Mouse (Mus musculus) heart, embryonic 10.5 days (tissue): Measurements from ENCODE around the gene Tenm3. TPM values are rescaled to one million over a fixed set of nuclear protein-coding genes. Genes with fewer than 3 reads are reported as not detected.

ENCODE experiments used
- DNase-seq: peaks from one replicate; pipeline ENCODE4 v3.0.0-alpha.2; 2017; ENCODE audit warnings: low spot score
- H3K27ac ChIP-seq: fragments of 300-500 bp; sonication (generic); 2 replicates; pipeline ENCODE4 v1.5.1; 2016; ENCODE audit warnings: mild to moderate bottlenecking
- H3K27me3 ChIP-seq: fragments of 300-500 bp; sonication (generic); 2 replicates; pipeline ENCODE4 v1.6.1; 2016; ENCODE audit warnings: mild to moderate bottlenecking; ENCODE audit not compliant: poor library complexity, insufficient read depth, severe bottlenecking
- H3K36me3 ChIP-seq: fragments of 300-500 bp; sonication (generic); 2 replicates; pipeline ENCODE4 v1.6.1; 2016; ENCODE audit warnings: mild to moderate bottlenecking, moderate library complexity
- H3K4me1 ChIP-seq: fragments of 300-500 bp; sonication (generic); 2 replicates; pipeline ENCODE4 v1.6.1; 2016; ENCODE audit warnings: mild to moderate bottlenecking
- H3K4me3 ChIP-seq: fragments of 300-500 bp; sonication (generic); 2 replicates; pipeline ENCODE4 v1.5.1; 2016; ENCODE audit warnings: mild to moderate bottlenecking, moderate library complexity
- H3K9me3 ChIP-seq: fragments of 300-500 bp; sonication (generic); 2 replicates; pipeline ENCODE4 v1.6.1; 2016; ENCODE audit warnings: mild to moderate bottlenecking, moderate library complexity
- WGBS: fragments of 180-500 bp; shearing (Covaris S2); methylation state at CpG from one replicate; pipeline ENCODE4 v1.1.7; 2016; 5-methylcytosine and 5-hydroxymethylcytosine counted together
- polyA plus RNA-seq: library from polyadenylated mRNA; unstranded; fragments of >200 nt; fragmentation: Nextera tagmentation; extraction: Ambion mirVana; gene quantifications from 2 replicates; pipeline ENCODE4 v1.2.1, GENCODE M21; 2016

Tenm3 gene
- polyA plus RNA-seq, 1 experiment from 2014 or later = 24.9 TPM

DNA sequence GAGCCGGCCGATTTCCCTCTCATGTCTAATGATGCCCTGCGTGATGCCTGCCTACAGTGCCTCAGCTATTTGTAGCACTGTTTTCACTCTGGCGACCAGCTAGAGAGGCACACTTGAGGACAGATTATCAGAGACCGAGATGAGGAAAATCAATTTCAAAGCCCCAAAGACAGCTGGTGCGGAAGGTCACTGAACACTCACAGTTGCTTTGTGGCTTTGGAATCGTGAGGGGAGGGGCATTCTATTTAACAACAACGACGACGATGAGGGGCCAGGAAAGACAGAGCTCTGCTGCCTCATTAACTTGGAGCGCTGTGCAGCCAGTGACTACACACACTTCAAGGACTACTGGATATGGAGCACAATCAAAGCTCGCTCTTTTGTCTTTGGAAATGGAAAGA, 443.2 kb downstream of the Tenm3 start:
- peak overlapping the region; percentile 37 for H3K4me3 ChIP-seq
- no peaks in the 10 kb centered on the region for H3K9me3 ChIP-seq
- H3K36me3 ChIP-seq = no peaks in the 10 kb centered on the region
- H3K27ac ChIP-seq = peak overlapping the region; percentile 77
- WGBS = 52% methylated on average over 12 of the region's 12 CpGs
- no peaks in the 10 kb centered on the region for H3K27me3 ChIP-seq
- peaks cover 15% of the 10 kb centered on the region for H3K4me1 ChIP-seq
- no peak for DNase-seq

- no peak for DNase-seq
- H3K27ac ChIP-seq = peak overlapping the region; percentile 52; the same call in 1 of the 2 replicates
- no peaks in the 10 kb centered on the region for H3K27me3 ChIP-seq
- no peaks in the 10 kb centered on the region for H3K9me3 ChIP-seq
- no peaks in the 10 kb centered on the region for H3K36me3 ChIP-seq
- 0 out of 2 replicates have a peak, but pooled peaks cover 5% of the 10 kb centered on the region for H3K4me1 ChIP-seq
- no peak overlapping the region for H3K4me3 ChIP-seq
- WGBS = 59% methylated on average over 10 of the region's 10 CpGs
Observed at GRCm38 (mm10) chr8:48385833-48386232, 457.9 kb downstream of the Tenm3 start.

DNA sequence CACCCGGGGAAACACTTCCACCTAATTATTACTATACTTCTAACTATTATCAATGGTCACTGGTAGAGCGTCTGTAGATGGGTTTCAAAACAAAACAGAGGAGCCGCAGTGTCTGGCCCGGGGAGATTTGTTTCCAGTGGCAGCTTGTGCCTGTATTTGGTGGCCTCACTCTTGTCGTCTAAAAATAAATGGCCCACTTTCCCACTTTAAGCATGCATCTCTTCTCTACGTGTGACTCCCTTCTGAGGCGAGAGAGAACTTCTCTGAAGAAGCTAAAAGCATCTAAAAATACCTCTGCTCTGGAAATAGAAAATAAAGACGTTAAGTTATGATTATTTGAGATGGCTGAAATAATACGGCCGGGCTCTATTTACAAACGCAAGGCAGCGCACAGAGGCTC, 463.7 kb downstream of the Tenm3 start:
- Histone ChIP-seq H3K36me3 (no peaks in the 10 kb centered on the region), H3K27ac (peak overlapping the region; percentile 86), H3K4me3 (peak overlapping the region; percentile 15; the same call in 1 of the 2 replicates), H3K27me3 (no peaks in the 10 kb centered on the region), H3K4me1 (peaks cover 32% of the 10 kb centered on the region), H3K9me3 (no peaks in the 10 kb centered on the region)
- DNase-seq = no peak
- 38% methylated on average over 12 of the region's 12 CpGs for WGBS

DNA sequence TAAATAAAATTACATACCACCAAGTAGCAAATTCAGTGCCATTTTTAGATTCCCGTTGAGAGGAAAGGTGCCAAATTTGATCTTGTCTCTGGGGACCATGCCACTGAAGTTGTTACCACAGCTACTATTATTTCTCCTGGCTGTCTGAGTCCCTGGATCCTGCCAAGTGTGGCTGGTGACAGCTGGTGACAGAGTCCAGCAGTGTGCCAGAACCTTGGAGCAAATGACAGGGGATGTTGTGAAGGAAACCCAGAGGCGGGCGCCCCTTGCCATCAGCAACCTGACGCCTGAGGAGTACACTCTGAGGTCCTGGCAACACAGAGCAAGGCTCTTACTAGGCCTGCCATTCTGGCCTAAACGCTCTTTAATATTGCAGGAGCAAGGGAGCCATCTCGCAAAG, 467.0 kb downstream of the Tenm3 start:
- 34% methylated on average over 6 of the region's 6 CpGs for WGBS
- DNase-seq = peak; percentile 86
- H3K27ac ChIP-seq = peak overlapping the region; percentile 53

DNA sequence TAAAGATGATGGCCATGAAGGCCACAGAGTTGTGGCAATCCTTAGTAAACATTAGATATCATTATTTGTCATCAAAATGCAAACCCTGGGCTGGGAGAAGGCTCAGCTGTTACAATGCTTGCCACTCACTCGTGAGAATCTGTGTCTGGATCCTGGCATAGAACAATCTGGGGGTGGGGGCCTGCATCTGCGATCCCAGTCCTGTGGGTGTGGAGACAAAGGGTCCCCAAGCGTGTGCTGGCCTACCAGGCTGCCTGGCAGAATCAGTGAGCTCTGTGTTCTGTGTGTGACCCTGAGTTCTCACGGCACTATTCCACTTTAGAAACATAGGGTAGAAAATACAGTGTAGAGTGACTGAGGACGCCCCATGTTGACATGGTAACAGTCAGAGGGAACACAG, 468.6 kb downstream of the Tenm3 start:
- peaks cover 21% of the 10 kb centered on the region for H3K4me1 ChIP-seq
- WGBS = 85% methylated on average over 5 of the region's 5 CpGs
- no peaks in the 10 kb centered on the region for H3K27me3 ChIP-seq
- DNase-seq = no peak
- H3K27ac ChIP-seq = no peak overlapping the region
- no peaks in the 10 kb centered on the region for H3K9me3 ChIP-seq
- H3K4me3 ChIP-seq = no peak overlapping the region
- no peaks in the 10 kb centered on the region for H3K36me3 ChIP-seq

More for the DNA sequence above, 467.0 kb downstream of the Tenm3 start:
- Histone ChIP-seq H3K27me3 (no peaks in the 10 kb centered on the region), H3K4me1 (peaks cover 27% of the 10 kb centered on the region), H3K36me3 (no peaks in the 10 kb centered on the region), H3K9me3 (no peaks in the 10 kb centered on the region), H3K4me3 (no peak overlapping the region)

- DNase-seq = no peak
- H3K27me3 ChIP-seq = no peaks in the 10 kb centered on the region
- H3K27ac ChIP-seq = no peak overlapping the region
- H3K36me3 ChIP-seq = no peaks in the 10 kb centered on the region
- no peak overlapping the region for H3K4me3 ChIP-seq
- 76% methylated on average over 11 of the region's 11 CpGs for WGBS
- no peaks in the 10 kb centered on the region for H3K9me3 ChIP-seq
- peaks cover 7% of the 10 kb centered on the region for H3K4me1 ChIP-seq
Observed at GRCm38 (mm10) chr8:48373404-48373803, 470.3 kb downstream of the Tenm3 start.

- H3K27ac ChIP-seq = no peak overlapping the region
- no peaks in the 10 kb centered on the region for H3K9me3 ChIP-seq
- H3K36me3 ChIP-seq = no peaks in the 10 kb centered on the region
- H3K4me1 ChIP-seq = no peaks in the 10 kb centered on the region
- no peak overlapping the region for H3K4me3 ChIP-seq
- no peaks in the 10 kb centered on the region for H3K27me3 ChIP-seq
- 87% methylated on average over 10 of the region's 10 CpGs for WGBS
- DNase-seq = no peak
Observed at GRCm38 (mm10) chr8:48367164-48367563, 476.6 kb downstream of the Tenm3 start.

GRCm38 (mm10) chr8:48356849-48357248, 486.9 kb downstream of the Tenm3 start:
- Histone ChIP-seq H3K27ac (no peak overlapping the region), H3K4me3 (no peak overlapping the region), H3K4me1 (0 out of 2 replicates have a peak, but pooled peaks cover under 1% of the 10 kb centered on the region), H3K9me3 (no peaks in the 10 kb centered on the region), H3K27me3 (no peaks in the 10 kb centered on the region), H3K36me3 (no peaks in the 10 kb centered on the region)
- no peak for DNase-seq
- WGBS = 77% methylated on average over 2 of the region's 2 CpGs

- H3K9me3 ChIP-seq = 0 out of 2 replicates have a peak, but pooled peaks cover 3% of the 10 kb centered on the region
- peaks cover 4% of the 10 kb centered on the region; the same call in 1 of the 2 replicates for H3K36me3 ChIP-seq
- no peak overlapping the region for H3K27ac ChIP-seq
- no peaks in the 10 kb centered on the region for H3K27me3 ChIP-seq
- DNase-seq = no peak
- no peak overlapping the region for H3K4me3 ChIP-seq
- 91% methylated on average over 6 of the region's 6 CpGs for WGBS
- 0 out of 2 replicates have a peak, but pooled peaks cover 3% of the 10 kb centered on the region for H3K4me1 ChIP-seq
Observed at GRCm38 (mm10) chr8:48353458-48353857, 490.3 kb downstream of the Tenm3 start.

DNA sequence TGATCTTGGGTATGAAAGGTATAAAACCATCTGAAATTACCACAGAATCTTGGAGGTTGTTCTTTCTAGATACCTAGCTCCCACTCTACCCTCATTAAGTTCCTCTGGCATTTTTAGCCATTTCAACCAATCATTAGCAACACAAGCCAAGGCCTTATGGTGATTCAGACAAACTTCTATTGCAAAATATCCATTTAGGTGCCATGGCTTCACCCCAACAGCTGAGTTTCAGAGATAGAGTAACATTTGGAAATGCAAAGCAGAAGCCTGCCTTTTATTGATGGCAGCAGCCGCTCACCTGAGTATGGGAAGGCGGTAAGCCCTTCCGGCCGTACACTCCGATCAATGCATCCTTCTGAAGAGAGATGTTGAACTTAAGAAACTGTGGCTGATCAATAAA, 494.9 kb downstream of the Tenm3 start:
- Histone ChIP-seq H3K27ac (no peak overlapping the region), H3K4me1 (0 out of 2 replicates have a peak, but pooled peaks cover 3% of the 10 kb centered on the region), H3K27me3 (no peaks in the 10 kb centered on the region), H3K4me3 (no peak overlapping the region), H3K36me3 (peaks cover 4% of the 10 kb centered on the region; the same call in 1 of the 2 replicates), H3K9me3 (0 out of 2 replicates have a peak, but pooled peaks cover 3% of the 10 kb centered on the region)
- WGBS = 97% methylated on average over 5 of the region's 5 CpGs
- no peak for DNase-seq

GRCm38 (mm10) chr8:48348386-48348785, 495.4 kb downstream of the Tenm3 start:
- 0 out of 2 replicates have a peak, but pooled peaks cover 3% of the 10 kb centered on the region for H3K4me1 ChIP-seq
- DNase-seq = no peak
- 0 out of 2 replicates have a peak, but pooled peaks cover 3% of the 10 kb centered on the region for H3K9me3 ChIP-seq
- H3K4me3 ChIP-seq = no peak overlapping the region
- H3K36me3 ChIP-seq = peaks cover 4% of the 10 kb centered on the region; the same call in 1 of the 2 replicates
- H3K27me3 ChIP-seq = no peaks in the 10 kb centered on the region
- H3K27ac ChIP-seq = no peak overlapping the region
- WGBS = 90% methylated on average over 4 of the region's 4 CpGs

GRCm38 (mm10) chr8:48343067-48343420, 500.7 kb downstream of the Tenm3 start:
- H3K9me3 ChIP-seq = no peaks in the 10 kb centered on the region
- DNase-seq = no peak
- H3K36me3 ChIP-seq = peaks cover 6% of the 10 kb centered on the region; the same call in 1 of the 2 replicates
- H3K27ac ChIP-seq = no peak overlapping the region
- WGBS = 85% methylated on average over 18 of the region's 18 CpGs
- H3K4me3 ChIP-seq = no peak overlapping the region
- no peaks in the 10 kb centered on the region for H3K4me1 ChIP-seq
- H3K27me3 ChIP-seq = no peaks in the 10 kb centered on the region

DNA sequence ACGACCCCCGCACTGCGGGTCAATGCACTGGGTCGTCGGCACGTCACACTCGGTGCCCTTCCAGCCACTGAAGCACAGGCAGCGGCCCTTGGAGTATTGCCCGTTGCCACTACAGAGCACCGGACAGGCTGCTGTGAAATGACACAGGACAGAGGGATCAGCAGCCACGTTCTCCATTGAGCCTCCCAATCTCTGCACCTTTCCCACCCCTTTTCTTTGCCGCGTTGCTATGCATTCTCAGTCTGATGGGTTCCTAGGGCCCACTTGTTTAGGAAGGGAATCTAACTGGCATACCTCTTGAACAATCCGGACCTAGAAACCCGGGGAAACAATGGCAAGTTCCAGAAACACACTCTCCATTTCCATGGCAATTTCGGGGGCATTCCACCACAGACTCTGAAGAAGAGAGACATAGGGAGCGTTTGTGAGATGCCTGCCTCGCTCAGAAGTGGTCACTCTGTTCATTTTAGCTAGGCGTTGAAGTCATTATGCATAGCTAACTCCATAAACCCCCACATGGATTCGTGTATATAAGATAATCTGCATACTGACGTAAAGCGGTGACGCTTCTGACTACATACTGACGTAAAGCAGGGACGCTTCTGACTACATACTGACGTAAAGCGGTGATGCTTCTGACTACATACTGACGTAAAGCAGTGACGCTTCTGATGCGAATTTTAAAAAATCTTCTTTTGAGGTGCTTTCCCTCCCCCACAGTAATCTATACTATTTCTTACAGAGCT, 501.3 kb downstream of the Tenm3 start:
- Histone ChIP-seq H3K4me1 (no peaks in the 10 kb centered on the region), H3K27me3 (no peaks in the 10 kb centered on the region), H3K4me3 (no peak overlapping the region), H3K9me3 (no peaks in the 10 kb centered on the region), H3K27ac (no peak overlapping the region), H3K36me3 (peaks cover 6% of the 10 kb centered on the region; the same call in 1 of the 2 replicates)
- WGBS = 80% methylated on average over 30 of the region's 30 CpGs
- no peak for DNase-seq
